ENCODE assay signal across 14 mouse cellular contexts in the genomic region with DNA sequence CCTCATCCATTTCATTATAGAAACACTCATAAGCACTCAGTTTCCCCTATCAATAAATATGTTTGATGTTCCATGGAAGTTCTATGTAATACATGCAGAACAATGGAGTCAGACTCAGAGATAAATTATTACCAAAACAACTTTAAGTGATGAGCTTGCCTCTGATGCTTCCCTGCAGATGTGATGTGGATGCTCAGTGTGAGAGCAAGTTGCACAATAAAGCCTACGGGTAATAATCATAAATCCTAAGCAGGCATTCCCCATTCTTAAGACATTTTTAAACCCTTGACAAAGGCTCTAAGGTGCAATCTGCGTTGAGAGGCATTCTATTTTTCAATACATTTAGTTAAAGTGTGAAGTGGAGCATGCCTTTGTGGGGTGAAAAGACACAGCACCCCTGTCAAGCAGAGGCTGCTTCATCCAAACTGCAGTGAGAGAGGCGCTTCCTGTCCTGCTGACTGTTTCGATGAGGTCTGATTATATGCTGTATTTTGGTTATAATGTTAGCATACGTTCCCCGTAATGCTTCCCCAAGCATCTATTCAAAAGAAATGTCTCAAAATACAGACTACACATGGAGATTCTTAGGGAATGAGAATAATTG.
"Had no signal": no experiment of that assay in that cellular context is flagged by ENCODE, and none has a peak within 500 bp of the region (broad histone marks: within the 10 kb centered on the region; RNA-seq: fewer than 3 reads in every experiment).

No protein-coding gene starts in this region.

- DNase-seq: lung, adult 18-20 months; lung, postnatal 10 days; lung, postnatal 4 days; right cerebral cortex, postnatal 14 days; spleen, adult 18-20 months; thymus, adult 18-20 months; thymus, postnatal 25 days; thymus, postnatal 4 days had no signal

- H3K27ac ChIP-seq: liver, embryonic 12.5 days; liver, embryonic 14.5 days; midbrain, embryonic 13.5 days; midbrain, embryonic 15.5 days had no signal

- H3K4me3 ChIP-seq: liver, embryonic 12.5 days; midbrain, embryonic 13.5 days; midbrain, embryonic 15.5 days had no signal

- H3K36me3 ChIP-seq: liver, embryonic 12.5 days; midbrain, embryonic 13.5 days; midbrain, embryonic 15.5 days had no signal

- H3K9ac ChIP-seq: liver, embryonic 12.5 days; liver, embryonic 14.5 days; lung, embryonic 14.5 days; midbrain, embryonic 13.5 days; midbrain, embryonic 15.5 days had no signal

- H3K4me2 ChIP-seq: liver, embryonic 12.5 days; lung, embryonic 14.5 days; midbrain, embryonic 11.5 days; midbrain, embryonic 13.5 days; midbrain, embryonic 15.5 days had no signal

- ATAC-seq: liver, embryonic 12.5 days; midbrain, embryonic 13.5 days; midbrain, embryonic 15.5 days had no signal

- H3K9me3 ChIP-seq: liver, embryonic 12.5 days; midbrain, embryonic 13.5 days; midbrain, embryonic 15.5 days had no signal

- H3K4me1 ChIP-seq: liver, embryonic 12.5 days; midbrain, embryonic 13.5 days; midbrain, embryonic 15.5 days had no signal

- H3K27me3 ChIP-seq: liver, embryonic 12.5 days; midbrain, embryonic 13.5 days; midbrain, embryonic 15.5 days had no signal
